Mouse (Mus musculus): ENCODE measurements at regions not wholly inside any gene's neighbourhood (a gene's known extent, or its start where the extent isn't known, plus 50 kb on each side); places are given as distances from the start of the nearest gene placed in this dataset.

DNA sequence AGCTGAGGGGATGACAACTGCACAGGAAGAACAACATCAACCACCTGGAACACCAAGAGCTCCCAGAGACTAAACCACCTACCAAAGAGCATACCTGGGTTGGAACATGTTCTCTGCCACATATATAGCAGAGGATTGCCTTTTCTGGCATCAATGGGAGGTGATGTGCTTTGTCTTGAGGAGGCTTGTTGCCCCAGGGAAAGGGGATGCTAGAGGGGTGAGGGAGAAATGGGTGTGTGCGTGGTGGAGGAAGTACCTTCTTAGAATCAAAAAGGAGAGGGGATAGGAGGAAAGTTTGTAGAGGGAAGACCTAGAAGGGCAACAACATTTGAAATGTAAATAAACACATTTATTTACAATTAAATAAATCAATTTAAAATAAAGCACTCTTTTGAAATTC lies 358.5 kb upstream of the Pfkp start:
- TF ChIP-seq GATA1 (IDR thresholded peaks at IDR 0.05; ENCODE audit: borderline replicate concordance, low read length) (no peak), FLI1 (IDR thresholded peaks at IDR 0.05; ENCODE audit: low read length) (no peak)
